Mouse (Mus musculus) cerebellum, adult 2 months (tissue): ENCODE results near the gene Acsf2. TPM values are rescaled to one million over a fixed set of nuclear protein-coding genes. Genes with fewer than 3 reads are reported as not detected.

Experiments used
- DNase-seq, 2 experiments: peaks; one replicate each; pipeline ENCODE4 v3.0.0; 2021
- H3K27ac ChIP-seq: fragments of 200-500 bp; 2 replicates; pipeline ENCODE4 v1.5.1; 2012; ENCODE audit warnings: low read length, control low read depth, inconsistent platforms; ENCODE audit not compliant: insufficient read depth
- H3K27me3 ChIP-seq: fragments of 200-500 bp; 2 replicates; pipeline ENCODE4 v1.6.1; 2012; ENCODE audit warnings: inconsistent platforms, mild to moderate bottlenecking, low read length, moderate library complexity; ENCODE audit not compliant: control insufficient read depth, insufficient read depth
- H3K4me1 ChIP-seq: fragments of 200-500 bp; 2 replicates; pipeline ENCODE4 v1.6.1; 2011; ENCODE audit warnings: low read length; ENCODE audit not compliant: control insufficient read depth, insufficient read depth
- H3K4me3 ChIP-seq: fragments of 200-500 bp; replicated peaks from 2 replicates; pipeline ENCODE3; 2011; ENCODE audit warnings: mild to moderate bottlenecking, low read depth, low read length, control low read depth; ENCODE audit not compliant: insufficient read depth
- CTCF ChIP-seq: fragments of 200-500 bp; IDR thresholded peaks from 2 replicates; pipeline ENCODE4 v1.5.1; 2011; ENCODE audit warnings: low read depth, mild to moderate bottlenecking, control low read depth, low read length, moderate library complexity, borderline replicate concordance; ENCODE audit not compliant: insufficient read depth
- POLR2A ChIP-seq: fragments of 200-500 bp; IDR thresholded peaks from 2 replicates; pipeline ENCODE4 v1.6.1; 2011; ENCODE audit warnings: low read length, control low read depth, borderline replicate concordance; ENCODE audit not compliant: insufficient read depth
- WGBS: fragments of 180-500 bp; shearing (Covaris S2); methylation state at CpG from one replicate; pipeline ENCODE4 v1.1.7; 2018; 5-methylcytosine and 5-hydroxymethylcytosine counted together
- polyA plus RNA-seq: library from polyadenylated mRNA; depleted of rRNA; stranded (reverse); fragments of >200 nt; gene quantifications from 2 replicates; pipeline ENCODE4 v1.2.3, GENCODE M21; 2012

The Acsf2 gene
- polyA plus RNA-seq, 1 experiment, result 13.1 TPM

GRCm38 (mm10) chr11:94630199-94631011, 28.7 kb upstream of the Acsf2 start:
- no peak overlapping the region for H3K27ac ChIP-seq
- no peak for TF ChIP-seq POLR2A
- no peak for TF ChIP-seq CTCF
- DNase-seq, result peak; percentile 25 to 42
- H3K27me3 ChIP-seq, result no peaks in the 10 kb centered on the region
- 4% methylated on average over 26 of the region's 26 CpGs for WGBS
- peak overlapping the region; percentile 90 for H3K4me3 ChIP-seq
- H3K4me1 ChIP-seq, result peaks cover 9% of the 10 kb centered on the region

DNA sequence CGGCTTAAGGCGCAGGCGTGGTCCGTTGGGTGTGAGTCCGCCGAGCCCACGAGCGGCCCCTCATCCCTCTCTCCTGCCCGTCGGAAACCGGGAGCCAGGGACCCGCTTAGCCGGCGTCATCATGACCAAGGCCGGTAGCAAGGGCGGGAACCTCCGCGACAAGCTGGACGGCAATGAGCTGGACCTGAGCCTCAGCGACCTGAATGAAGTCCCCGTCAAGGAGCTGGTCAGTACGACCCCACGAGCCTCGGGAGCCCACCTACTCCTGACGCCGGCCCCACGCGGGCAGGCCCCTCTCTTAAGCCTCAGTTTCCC, 28.2 kb upstream of the Acsf2 start:
- Histone ChIP-seq H3K4me3 (peak overlapping the region; percentile 90), H3K27ac (no peak overlapping the region), H3K27me3 (no peaks in the 10 kb centered on the region), H3K4me1 (peaks cover 9% of the 10 kb centered on the region)
- no peak for TF ChIP-seq POLR2A
- no peak for TF ChIP-seq CTCF
- DNase-seq, result no peak
- WGBS, result 1% methylated on average over 28 of the region's 28 CpGs

- WGBS, result 7% methylated on average over 41 of the region's 41 CpGs
- peaks cover 9% of the 10 kb centered on the region for H3K4me1 ChIP-seq
- TF ChIP-seq CTCF, result peak; percentile 90
- peak; percentile 62 for TF ChIP-seq POLR2A
- no peak within 1 kb of the TSS for H3K27ac ChIP-seq
- DNase-seq, result peak; percentile 90 to 94
- H3K27me3 ChIP-seq, result no peaks in the 10 kb centered on the region
- peak within 1 kb of the TSS; percentile 90 for H3K4me3 ChIP-seq
Measured at GRCm38 (mm10) chr11:94629199-94629883, 27.7 kb upstream of the Acsf2 start, which contains the start of gene Lrrc59. TSS of gene Lrrc59 (plus strand) at chr11:94629767.

DNA sequence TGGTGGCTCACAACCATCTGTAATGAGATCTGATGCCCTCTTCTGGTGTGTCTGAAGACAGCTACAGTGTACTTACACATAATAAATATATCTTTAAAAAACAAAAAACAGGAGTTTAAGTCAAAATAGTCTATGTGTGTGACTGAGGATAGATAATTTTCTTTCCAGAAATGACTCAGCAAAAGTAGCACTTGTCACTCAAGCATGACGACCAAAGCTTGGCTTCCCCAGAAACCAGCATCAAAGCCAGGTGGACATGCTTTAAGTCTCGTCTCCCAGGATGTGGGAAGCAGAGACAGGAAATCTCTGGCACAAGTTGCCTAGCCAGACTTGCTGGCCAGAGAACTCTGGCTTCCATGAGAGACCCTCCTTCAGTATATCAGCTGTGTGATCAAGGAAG, 20.5 kb upstream of the Acsf2 start:
- TF ChIP-seq CTCF (no peak), POLR2A (no peak)
- 47% methylated on average over 2 of the region's 2 CpGs for WGBS

GRCm38 (mm10) chr11:94621458-94621852, 19.8 kb upstream of the Acsf2 start:
- H3K4me1 ChIP-seq, result no peaks in the 10 kb centered on the region
- no peak overlapping the region for H3K4me3 ChIP-seq
- H3K27ac ChIP-seq, result no peak overlapping the region
- no peak for DNase-seq
- TF ChIP-seq POLR2A (no peak), CTCF (no peak)
- H3K27me3 ChIP-seq, result no peaks in the 10 kb centered on the region

More for the DNA sequence above, 20.5 kb upstream of the Acsf2 start:
- no peaks in the 10 kb centered on the region for H3K27me3 ChIP-seq
- no peak overlapping the region for H3K4me3 ChIP-seq
- no peak overlapping the region for H3K27ac ChIP-seq
- H3K4me1 ChIP-seq, result no peaks in the 10 kb centered on the region
- DNase-seq, result no peak

DNA sequence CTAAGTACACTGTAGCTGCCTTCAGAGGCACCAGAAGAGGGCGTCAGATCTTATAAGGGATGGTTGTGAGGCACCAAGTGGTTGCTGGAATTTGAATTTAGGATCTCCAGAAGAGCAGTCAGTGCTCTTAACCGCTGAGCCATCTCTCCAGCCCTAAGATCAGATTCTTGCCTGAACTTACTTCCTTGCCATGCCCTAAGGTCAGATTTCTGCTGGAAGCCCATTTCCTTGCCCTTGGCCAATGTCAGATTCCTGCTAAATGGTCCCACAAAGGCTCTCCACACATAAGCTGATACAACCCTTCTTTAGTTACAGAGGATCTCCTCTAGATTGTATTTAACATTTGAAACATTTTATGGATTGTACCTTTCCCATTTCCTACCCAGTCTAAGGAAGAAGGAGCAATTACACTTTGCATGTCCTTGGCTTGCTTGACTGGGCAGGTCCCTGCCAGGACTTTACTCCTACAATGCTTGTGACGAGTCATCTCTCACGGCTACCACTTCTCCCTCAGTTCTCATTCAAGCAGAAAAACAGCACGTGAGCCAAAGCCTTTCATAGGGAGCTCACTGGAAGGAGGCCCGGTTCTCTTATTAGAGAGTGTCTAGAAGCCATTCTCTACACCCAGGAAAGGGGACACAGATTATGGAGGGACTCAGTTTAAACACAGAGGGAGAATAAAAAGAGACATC, 19.2 kb upstream of the Acsf2 start:
- no peak overlapping the region for H3K4me3 ChIP-seq
- no peak for DNase-seq
- 24% methylated on average over 6 of the region's 6 CpGs for WGBS
- H3K4me1 ChIP-seq, result no peaks in the 10 kb centered on the region
- H3K27me3 ChIP-seq, result no peaks in the 10 kb centered on the region
- TF ChIP-seq POLR2A, result no peak
- no peak for TF ChIP-seq CTCF
- H3K27ac ChIP-seq, result no peak overlapping the region

DNA sequence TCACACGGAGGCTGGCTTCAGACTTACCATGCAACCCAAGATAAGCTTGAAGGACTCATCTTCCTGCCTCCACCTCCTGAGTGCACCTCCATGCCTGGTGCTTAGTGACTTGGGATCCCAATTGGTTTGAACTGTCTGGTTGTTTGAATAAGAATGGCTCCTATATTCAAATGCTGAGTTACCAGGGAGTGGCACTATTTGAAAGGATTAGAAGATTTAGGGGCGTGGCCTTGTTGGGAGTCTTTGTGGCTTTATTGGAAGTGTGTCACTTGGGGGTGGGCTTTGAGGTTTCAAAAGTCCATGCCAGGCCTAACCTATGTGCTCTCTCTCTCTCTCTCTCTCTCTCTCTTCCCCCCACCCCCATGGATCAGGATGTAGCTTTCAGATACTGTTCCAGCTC, 16.0 kb upstream of the Acsf2 start:
- no peak for DNase-seq
- WGBS, result 94% methylated on average over 2 of the region's 2 CpGs
- TF ChIP-seq POLR2A, result no peak
- TF ChIP-seq CTCF, result no peak
- Histone ChIP-seq H3K27ac (no peak overlapping the region), H3K4me1 (no peaks in the 10 kb centered on the region), H3K4me3 (no peak overlapping the region), H3K27me3 (no peaks in the 10 kb centered on the region)
